Mouse (Mus musculus) testis, adult 2 months (tissue): ENCODE measurements at regions not wholly inside any gene's neighbourhood (a gene's known extent, or its start where the extent isn't known, plus 50 kb on each side); places are given as distances from the start of the nearest gene placed in this dataset.

ENCODE experiments used
- CTCF ChIP-seq: fragments of 200-500 bp; IDR thresholded peaks from 2 replicates; pipeline ENCODE4 v1.5.1; 2012; ENCODE audit warnings: low read depth, mild to moderate bottlenecking, inconsistent platforms, low read length, moderate library complexity; ENCODE audit not compliant: control insufficient read depth, insufficient read depth, insufficient replicate concordance
- POLR2A ChIP-seq: fragments of 200-500 bp; IDR thresholded peaks from 2 replicates; pipeline ENCODE4 v1.6.1; 2012; ENCODE audit warnings: low read depth, mild to moderate bottlenecking, inconsistent platforms, low read length, moderate library complexity; ENCODE audit not compliant: control insufficient read depth

DNA sequence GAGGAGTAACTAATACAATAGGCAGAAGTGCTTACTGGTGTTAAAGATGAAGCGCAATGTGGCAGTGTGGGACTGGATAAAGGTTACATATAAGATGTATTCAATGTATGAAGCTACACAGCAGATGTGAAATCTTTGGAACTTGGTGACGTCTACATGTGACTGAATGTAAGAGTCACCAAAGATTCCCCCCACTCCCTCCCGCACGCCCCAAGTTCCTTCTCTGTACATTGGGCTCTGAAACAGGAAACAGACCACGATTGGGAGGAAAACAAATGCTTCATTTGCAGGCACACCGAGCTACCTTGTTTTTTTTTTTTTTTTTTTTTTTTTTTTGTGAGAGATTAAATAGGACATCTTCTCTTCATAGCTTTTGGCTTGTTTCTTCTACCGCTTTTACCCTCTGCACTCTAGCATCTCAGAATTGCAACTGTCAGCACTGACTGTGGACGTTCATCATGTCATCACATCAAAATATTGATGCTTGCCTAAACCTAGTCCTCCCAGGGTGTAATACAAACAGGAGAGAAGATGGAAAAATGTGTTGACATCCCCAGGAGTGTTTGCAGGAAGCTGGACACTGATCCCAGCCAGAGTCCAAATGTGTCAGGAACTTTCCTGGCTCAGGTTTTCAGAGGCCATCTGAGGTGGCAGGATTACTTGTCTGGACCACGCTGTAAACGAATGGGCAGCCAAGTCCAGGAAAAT is 208.0 kb upstream of the Ccdc122 start:
- TF ChIP-seq CTCF = no peak
- TF ChIP-seq POLR2A = no peak
